Mouse (Mus musculus) lung, embryonic 14.5 days (tissue): ENCODE data around the gene Nxf3. TPM values are rescaled to one million over a fixed set of nuclear protein-coding genes. Genes with fewer than 3 reads are reported as not detected.

Experiments
- ATAC-seq: fragments of 200-750 bp; cut with Nextera tagmentation; 2 replicates; pipeline ENCODE4 v1.8.0; 2017; ENCODE audit warnings: mild to moderate bottlenecking, moderate TSS enrichment, moderate library complexity; ENCODE audit not compliant: insufficient read depth
- DNase-seq: peaks from one replicate; pipeline ENCODE4 v3.0.0-alpha.2; 2015
- H3K27ac ChIP-seq: fragments of 300-500 bp; sonication (generic); 2 replicates; pipeline ENCODE4 v1.5.1; 2014; ENCODE audit warnings: low read depth, mild to moderate bottlenecking, moderate library complexity
- H3K27me3 ChIP-seq: fragments of 300-500 bp; sonication (generic); 2 replicates; pipeline ENCODE4 v1.6.1; 2014; ENCODE audit warnings: low read length, control low read depth; ENCODE audit not compliant: insufficient read depth
- H3K36me3 ChIP-seq: fragments of 300-500 bp; sonication (generic); 2 replicates; pipeline ENCODE4 v1.6.1; 2014; ENCODE audit warnings: control low read depth; ENCODE audit not compliant: insufficient read depth
- H3K4me1 ChIP-seq: fragments of 300-500 bp; sonication (generic); 2 replicates; pipeline ENCODE4 v1.6.1; 2014; ENCODE audit warnings: antibody characterized with exemption, control low read depth; ENCODE audit not compliant: insufficient read depth
- H3K4me2 ChIP-seq: fragments of 300-500 bp; sonication (generic); 2 replicates; pipeline ENCODE4 v1.6.1; 2014; ENCODE audit warnings: mild to moderate bottlenecking
- H3K4me3 ChIP-seq: fragments of 300-500 bp; sonication (generic); 2 replicates; pipeline ENCODE4 v1.5.1; 2014; ENCODE audit warnings: low read depth, low read length
- H3K9ac ChIP-seq: fragments of 300-500 bp; sonication (generic); 2 replicates; pipeline ENCODE4 v1.6.1; 2014
- H3K9me3 ChIP-seq: fragments of 300-500 bp; sonication (generic); 2 replicates; pipeline ENCODE4 v1.6.1; 2016; ENCODE audit warnings: low read depth, low read length, control low read depth
- CTCF ChIP-seq: IDR thresholded peaks from 2 replicates; pipeline ENCODE4 v1.5.1; 2016; ENCODE audit warnings: antibody characterized with exemption, low read depth
- WGBS: fragments of 180-500 bp; shearing (Covaris S2); extraction: QIAGEN DNeasy Blood & Tissue Kit; methylation state at CpG from one replicate; pipeline ENCODE4 v1.1.7; 2014; 5-methylcytosine and 5-hydroxymethylcytosine counted together
- polyA plus RNA-seq: library from polyadenylated mRNA; unstranded; fragments of >200 nt; fragmentation: Nextera tagmentation; extraction: Ambion mirVana; gene quantifications from 2 replicates; pipeline ENCODE4 v1.2.1, GENCODE M21; 2014

Gene Nxf3
- 0.12 TPM in 1 of 2 replicates, not detected in the other for polyA plus RNA-seq

DNA sequence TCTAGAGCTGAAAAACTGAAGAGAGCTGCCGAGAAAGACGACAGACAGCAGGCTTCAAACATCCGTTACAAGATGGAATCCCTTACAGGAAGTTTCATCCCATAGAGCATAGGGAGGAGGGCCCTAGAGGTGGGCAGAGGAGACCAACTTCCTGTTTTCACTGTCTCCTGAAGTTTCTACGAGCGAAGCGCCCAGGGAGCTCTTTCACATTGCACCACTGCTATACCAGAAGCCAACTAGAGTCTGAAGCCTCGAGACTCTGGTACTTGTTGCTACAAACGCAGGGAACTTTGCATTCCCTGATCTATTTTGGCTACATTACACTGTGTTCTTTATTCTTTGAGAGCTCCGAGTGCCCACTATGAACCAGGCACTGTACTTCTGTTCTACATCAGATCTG is at the start of gene Nxf3:
TSS of gene Nxf3 (minus strand) at position 101 of the 400 bp plus-strand sequence.
- H3K9me3 ChIP-seq = no peaks in the 10 kb centered on the region
- ATAC-seq = no peak
- no peaks in the 10 kb centered on the region for H3K36me3 ChIP-seq
- TF ChIP-seq CTCF = no peak
- H3K4me1 ChIP-seq = no peaks in the 10 kb centered on the region
- H3K9ac ChIP-seq = no peak within 1 kb of the TSS
- H3K27me3 ChIP-seq = no peaks in the 10 kb centered on the region
- H3K27ac ChIP-seq = no peak within 1 kb of the TSS
- no peak within 1 kb of the TSS for H3K4me3 ChIP-seq
- 74% methylated on average over 9 of the region's 9 CpGs for WGBS
- no peak for DNase-seq
- no peak within 1 kb of the TSS for H3K4me2 ChIP-seq

DNA sequence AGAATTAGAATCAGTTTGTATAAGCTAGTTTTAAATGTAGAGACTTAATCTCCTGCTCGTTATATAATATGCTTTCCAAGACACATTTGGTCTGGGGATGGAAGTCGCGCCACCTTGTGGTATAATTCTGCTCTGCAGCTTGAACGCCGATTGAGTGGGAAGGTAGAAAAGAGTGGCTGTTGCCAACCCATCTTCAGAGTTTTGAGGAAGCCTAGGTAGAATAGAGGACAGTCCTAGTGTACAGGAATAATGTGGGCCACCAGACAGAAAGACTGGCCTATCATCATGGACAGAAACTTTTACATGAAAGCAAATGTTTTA is 42.6 kb upstream of the Nxf3 start:
- H3K36me3 ChIP-seq = no peaks in the 10 kb centered on the region
- DNase-seq (peak; percentile 74), ATAC-seq (no peak)
- no peak overlapping the region for H3K4me3 ChIP-seq
- WGBS = 13% methylated on average over 5 of the region's 5 CpGs
- no peak overlapping the region for H3K4me2 ChIP-seq
- H3K9me3 ChIP-seq = no peaks in the 10 kb centered on the region
- H3K27ac ChIP-seq = no peak overlapping the region
- H3K9ac ChIP-seq = no peak overlapping the region
- TF ChIP-seq CTCF = peak; percentile 65
- no peaks in the 10 kb centered on the region for H3K27me3 ChIP-seq
- H3K4me1 ChIP-seq = no peaks in the 10 kb centered on the region

DNA sequence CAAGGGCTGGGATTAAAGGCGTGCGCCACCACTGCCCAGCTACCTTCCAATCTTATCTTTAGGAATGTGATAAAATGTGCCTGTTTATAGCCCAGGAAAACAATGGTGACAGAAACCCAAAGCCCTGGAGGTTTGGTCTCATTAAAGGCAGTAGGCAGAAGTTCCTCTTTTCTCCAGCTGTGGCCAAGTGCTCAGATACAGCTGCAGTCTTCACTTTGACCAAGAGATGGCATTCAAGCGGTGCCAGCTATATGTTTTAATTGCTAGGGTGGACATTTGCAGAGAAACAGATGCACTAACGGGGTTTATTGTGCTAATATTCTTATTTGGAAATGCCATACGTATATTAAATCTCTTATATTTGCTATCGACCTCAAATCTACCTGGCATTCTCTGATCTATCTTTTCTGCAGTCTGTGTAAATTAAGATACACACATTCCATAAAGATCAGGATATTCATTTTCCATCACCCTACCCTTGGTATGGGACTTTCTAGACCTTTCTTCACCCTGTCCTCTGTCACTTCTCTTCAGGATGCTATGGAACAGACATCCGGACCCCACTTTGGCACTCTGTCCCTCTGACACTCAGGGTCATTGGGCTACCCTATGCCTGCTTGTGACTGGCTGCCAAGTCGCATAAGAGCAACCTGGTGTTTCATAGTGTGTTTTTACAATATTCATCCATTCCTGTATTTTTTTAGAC is 42.1 kb upstream of the Nxf3 start:
- Histone ChIP-seq H3K4me3 (no peak overlapping the region), H3K27me3 (no peaks in the 10 kb centered on the region), H3K4me1 (no peaks in the 10 kb centered on the region), H3K27ac (no peak overlapping the region), H3K4me2 (no peak overlapping the region), H3K9me3 (no peaks in the 10 kb centered on the region), H3K36me3 (no peaks in the 10 kb centered on the region), H3K9ac (no peak overlapping the region)
- ATAC-seq = 0 out of 2 replicates have a peak, but pooled peaks have one; percentile 54
- peak; percentile 19; the same call in 1 of the 2 replicates for TF ChIP-seq CTCF
- DNase-seq = peak; percentile 48
- 54% methylated on average over 8 of the region's 8 CpGs for WGBS

DNA sequence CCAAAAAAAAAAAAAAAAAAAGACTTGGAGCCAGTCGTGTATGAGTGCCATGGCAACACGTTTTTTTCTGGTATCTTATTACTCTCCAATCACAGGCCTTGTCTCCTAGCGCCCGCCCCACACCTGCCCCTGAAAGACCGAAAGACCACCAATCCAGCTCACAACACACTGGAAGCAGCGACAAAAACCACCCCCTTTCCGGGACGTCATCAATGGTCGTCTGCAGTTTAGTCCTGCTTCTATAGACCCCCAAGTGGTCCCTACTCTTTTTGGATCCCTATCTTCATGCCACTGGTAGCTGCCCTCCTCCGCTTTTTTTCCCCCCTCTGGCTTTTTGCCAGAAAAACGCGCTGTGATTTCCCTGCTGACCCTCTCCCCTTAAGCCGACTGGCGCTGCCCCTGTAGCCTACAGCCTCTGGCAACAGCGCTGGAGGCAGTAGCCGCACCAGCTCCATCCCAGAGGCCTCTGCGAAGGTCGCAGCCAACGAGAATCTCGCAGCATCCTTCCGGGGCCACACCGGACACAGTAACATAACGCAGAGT is 30.4 kb upstream of the Nxf3 start:
- no peaks in the 10 kb centered on the region for H3K27me3 ChIP-seq
- ATAC-seq = peak; percentile 99
- no peaks in the 10 kb centered on the region for H3K4me1 ChIP-seq
- peak overlapping the region; percentile 59 for H3K4me2 ChIP-seq
- H3K9ac ChIP-seq = no peak overlapping the region; the same call in 1 of the 2 replicates
- H3K27ac ChIP-seq = no peak overlapping the region; the same call in 1 of the 2 replicates
- no peaks in the 10 kb centered on the region for H3K36me3 ChIP-seq
- peak; percentile 79 for DNase-seq
- TF ChIP-seq CTCF = no peak
- WGBS = 12% methylated on average over 23 of the region's 23 CpGs
- peak overlapping the region; percentile 36 for H3K4me3 ChIP-seq
- no peaks in the 10 kb centered on the region for H3K9me3 ChIP-seq

DNA sequence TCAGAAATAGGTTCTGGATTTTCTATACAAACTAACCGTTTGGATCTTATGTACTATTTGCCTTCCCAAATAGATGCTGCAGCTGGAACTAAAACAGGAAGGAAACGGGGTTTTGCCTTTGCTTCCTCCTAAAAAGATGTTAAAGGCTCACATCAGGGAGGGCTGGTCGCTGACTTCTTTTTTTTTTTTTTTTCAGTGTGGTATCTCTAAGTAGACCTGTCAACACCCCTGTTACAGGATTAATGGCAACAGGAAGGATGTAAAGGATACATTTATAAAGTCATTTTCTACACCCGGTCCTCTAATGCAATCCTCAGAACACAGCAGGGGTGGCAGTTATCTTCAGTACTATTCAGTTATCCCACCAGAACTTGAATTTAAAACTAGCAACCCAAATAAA is 30.0 kb upstream of the Nxf3 start:
- H3K4me3 ChIP-seq = peak overlapping the region; percentile 36; the same call in 1 of the 2 replicates
- no peak overlapping the region for H3K9ac ChIP-seq
- no peaks in the 10 kb centered on the region for H3K9me3 ChIP-seq
- DNase-seq = peak; percentile 2
- no peak for TF ChIP-seq CTCF
- peak overlapping the region; percentile 59; the same call in 1 of the 2 replicates for H3K4me2 ChIP-seq
- H3K4me1 ChIP-seq = no peaks in the 10 kb centered on the region
- no peaks in the 10 kb centered on the region for H3K27me3 ChIP-seq
- WGBS = 25% methylated on average over 4 of the region's 4 CpGs
- H3K27ac ChIP-seq = no peak overlapping the region
- ATAC-seq = peak; percentile 32
- H3K36me3 ChIP-seq = no peaks in the 10 kb centered on the region

DNA sequence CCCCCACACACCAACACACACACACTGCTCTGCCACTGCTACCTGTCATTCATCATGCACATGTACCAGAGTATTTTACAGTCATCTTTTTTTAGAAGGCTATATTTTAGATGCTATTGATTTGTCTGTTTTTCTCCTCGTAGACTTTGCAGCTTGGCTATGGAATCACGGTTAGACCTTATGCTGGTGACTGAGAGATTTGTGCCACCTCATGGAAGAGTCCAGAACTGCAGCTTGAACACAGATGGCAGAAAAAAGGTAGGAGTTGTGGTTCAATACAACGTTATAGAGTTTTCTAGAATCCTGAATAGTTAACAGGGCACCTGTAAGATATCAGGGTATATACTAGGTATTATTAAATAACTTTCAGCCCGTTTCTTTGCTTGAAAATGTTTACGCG is 22.9 kb upstream of the Nxf3 start:
- ATAC-seq (no peak), DNase-seq (peak; percentile 68)
- TF ChIP-seq CTCF = peak; percentile 67
- no peaks in the 10 kb centered on the region for H3K36me3 ChIP-seq
- H3K27me3 ChIP-seq = no peaks in the 10 kb centered on the region
- H3K9me3 ChIP-seq = no peaks in the 10 kb centered on the region
- no peak overlapping the region for H3K27ac ChIP-seq
- H3K4me3 ChIP-seq = no peak overlapping the region
- no peaks in the 10 kb centered on the region for H3K4me1 ChIP-seq
- 34% methylated on average over 6 of the region's 6 CpGs for WGBS
- H3K4me2 ChIP-seq = no peak overlapping the region
- no peak overlapping the region for H3K9ac ChIP-seq

DNA sequence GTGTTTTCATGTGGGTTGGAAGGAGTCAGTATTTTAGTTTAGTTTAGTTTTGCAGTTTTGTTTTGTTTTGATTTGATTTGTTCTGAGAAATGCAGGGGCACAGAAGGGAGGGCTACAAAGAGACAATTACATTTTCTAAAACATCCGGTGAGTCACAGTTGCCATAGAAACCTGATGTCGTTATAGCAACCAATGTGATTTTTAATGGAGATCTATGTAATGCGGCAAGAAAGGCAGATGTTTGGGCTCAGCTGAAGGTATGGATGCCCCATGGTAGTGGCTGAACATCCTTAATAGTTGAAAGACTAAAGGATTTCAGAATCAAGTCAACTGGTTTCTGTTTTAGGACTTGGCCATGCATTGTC is 19.7 kb upstream of the Nxf3 start:
- Histone ChIP-seq H3K27me3 (no peaks in the 10 kb centered on the region), H3K4me1 (no peaks in the 10 kb centered on the region), H3K4me2 (no peak overlapping the region), H3K4me3 (no peak overlapping the region), H3K9me3 (no peaks in the 10 kb centered on the region), H3K9ac (no peak overlapping the region), H3K27ac (no peak overlapping the region), H3K36me3 (no peaks in the 10 kb centered on the region)
- ATAC-seq (no peak), DNase-seq (no peak)
- WGBS = 60% methylated on average over 3 of the region's 3 CpGs
- no peak for TF ChIP-seq CTCF
